Mouse (Mus musculus): Measurements from ENCODE around the gene Atp6v0b. TPM values are rescaled to one million over a fixed set of nuclear protein-coding genes. Genes with fewer than 3 reads are reported as not detected.

Atp6v0b gene
- polyA plus RNA-seq, 1 experiment from 2014 or later = 154 TPM

GRCm38 (mm10) chr4:117852152-117852868 lies 34.8 kb downstream of the Atp6v0b start:
- Histone ChIP-seq H3K27me3 (ENCODE audit: control insufficient read depth, insufficient read depth, low read length) (no peaks in the 10 kb centered on the region), H3K9me3 (replicated peaks; ENCODE audit: control insufficient read depth, low read length) (no peaks in the 10 kb centered on the region), H3K36me3 (replicated peaks; ENCODE audit: control insufficient read depth, insufficient read depth, low read depth, low read length) (no peaks in the 10 kb centered on the region), H3K9ac (replicated peaks; ENCODE audit: low read length) (no peak overlapping the region), H3K4me1 (ENCODE audit: control insufficient read depth, insufficient read depth, low read length) (no peaks in the 10 kb centered on the region), H3K4me2 (ENCODE audit: low read depth, low read length) (no peak overlapping the region), H3K27ac (replicated peaks; ENCODE audit: low read depth, low read length) (no peak overlapping the region), H3K4me3 (ENCODE audit: low read depth, low read length) (no peak overlapping the region)
- 82% methylated on average over 10 of the region's 10 CpGs for WGBS
- ATAC-seq (replicated peaks; ENCODE audit: insufficient number of reproducible peaks, low FRiP score, low TSS enrichment, low read depth) (no peak), DNase-seq (ENCODE audit: low spot score) (no peak)

GRCm38 (mm10) chr4:117850871-117851270 lies 36.3 kb downstream of the Atp6v0b start:
- H3K4me3 ChIP-seq (ENCODE audit: low read depth, low read length) = no peak overlapping the region
- no peaks in the 10 kb centered on the region for H3K36me3 ChIP-seq (replicated peaks; ENCODE audit: control insufficient read depth, insufficient read depth, low read depth, low read length)
- no peak overlapping the region for H3K9ac ChIP-seq (replicated peaks; ENCODE audit: low read length)
- no peaks in the 10 kb centered on the region for H3K4me1 ChIP-seq (ENCODE audit: control insufficient read depth, insufficient read depth, low read length)
- no peak overlapping the region for H3K27ac ChIP-seq (replicated peaks; ENCODE audit: low read depth, low read length)
- no peak overlapping the region for H3K4me2 ChIP-seq (ENCODE audit: low read depth, low read length)
- DNase-seq (ENCODE audit: low spot score) (no peak), ATAC-seq (replicated peaks; ENCODE audit: insufficient number of reproducible peaks, low FRiP score, low TSS enrichment, low read depth) (no peak)
- H3K9me3 ChIP-seq (replicated peaks; ENCODE audit: control insufficient read depth, low read length) = no peaks in the 10 kb centered on the region
- H3K27me3 ChIP-seq (ENCODE audit: control insufficient read depth, insufficient read depth, low read length) = no peaks in the 10 kb centered on the region
- WGBS = 72% methylated on average over 7 of the region's 7 CpGs

GRCm38 (mm10) chr4:117850176-117850575 lies 37.0 kb downstream of the Atp6v0b start:
- Histone ChIP-seq H3K4me3 (ENCODE audit: low read depth, low read length) (no peak overlapping the region), H3K9ac (replicated peaks; ENCODE audit: low read length) (no peak overlapping the region), H3K9me3 (replicated peaks; ENCODE audit: control insufficient read depth, low read length) (no peaks in the 10 kb centered on the region), H3K27ac (replicated peaks; ENCODE audit: low read depth, low read length) (no peak overlapping the region), H3K4me1 (ENCODE audit: control insufficient read depth, insufficient read depth, low read length) (no peaks in the 10 kb centered on the region), H3K36me3 (replicated peaks; ENCODE audit: control insufficient read depth, insufficient read depth, low read depth, low read length) (no peaks in the 10 kb centered on the region), H3K27me3 (ENCODE audit: control insufficient read depth, insufficient read depth, low read length) (no peaks in the 10 kb centered on the region), H3K4me2 (ENCODE audit: low read depth, low read length) (no peak overlapping the region)
- 86% methylated on average over 7 of the region's 7 CpGs for WGBS
- no peak for ATAC-seq (replicated peaks; ENCODE audit: insufficient number of reproducible peaks, low FRiP score, low TSS enrichment, low read depth)
- no peak for DNase-seq (ENCODE audit: low spot score)

- H3K9ac ChIP-seq (replicated peaks; ENCODE audit: low read length) = no peak overlapping the region
- H3K27ac ChIP-seq (replicated peaks; ENCODE audit: low read depth, low read length) = no peak overlapping the region
- no peak; the same call in 1 of the 2 replicates for ATAC-seq (replicated peaks; ENCODE audit: insufficient number of reproducible peaks, low FRiP score, low TSS enrichment, low read depth)
- no peak overlapping the region for H3K4me3 ChIP-seq (ENCODE audit: low read depth, low read length)
- no peak overlapping the region for H3K4me2 ChIP-seq (ENCODE audit: low read depth, low read length)
- 43% methylated on average over 5 of the region's 5 CpGs for WGBS
- H3K9me3 ChIP-seq (replicated peaks; ENCODE audit: control insufficient read depth, low read length) = no peaks in the 10 kb centered on the region
- H3K36me3 ChIP-seq (replicated peaks; ENCODE audit: control insufficient read depth, insufficient read depth, low read depth, low read length) = no peaks in the 10 kb centered on the region
- DNase-seq (ENCODE audit: low spot score) = no peak
- no peaks in the 10 kb centered on the region for H3K27me3 ChIP-seq (ENCODE audit: control insufficient read depth, insufficient read depth, low read length)
- no peaks in the 10 kb centered on the region for H3K4me1 ChIP-seq (ENCODE audit: control insufficient read depth, insufficient read depth, low read length)
Observed at GRCm38 (mm10) chr4:117849506-117849905, 37.6 kb downstream of the Atp6v0b start.

GRCm38 (mm10) chr4:117849063-117849462 lies 38.1 kb downstream of the Atp6v0b start:
- Histone ChIP-seq H3K9ac (replicated peaks; ENCODE audit: low read length) (no peak overlapping the region), H3K4me3 (ENCODE audit: low read depth, low read length) (no peak overlapping the region), H3K9me3 (replicated peaks; ENCODE audit: control insufficient read depth, low read length) (no peaks in the 10 kb centered on the region), H3K4me2 (ENCODE audit: low read depth, low read length) (no peak overlapping the region), H3K4me1 (ENCODE audit: control insufficient read depth, insufficient read depth, low read length) (no peaks in the 10 kb centered on the region), H3K36me3 (replicated peaks; ENCODE audit: control insufficient read depth, insufficient read depth, low read depth, low read length) (no peaks in the 10 kb centered on the region), H3K27ac (replicated peaks; ENCODE audit: low read depth, low read length) (no peak overlapping the region), H3K27me3 (ENCODE audit: control insufficient read depth, insufficient read depth, low read length) (no peaks in the 10 kb centered on the region)
- no peak for DNase-seq (ENCODE audit: low spot score)
- WGBS = 61% methylated on average over 17 of the region's 17 CpGs
- no peak for ATAC-seq (replicated peaks; ENCODE audit: insufficient number of reproducible peaks, low FRiP score, low TSS enrichment, low read depth)

DNA sequence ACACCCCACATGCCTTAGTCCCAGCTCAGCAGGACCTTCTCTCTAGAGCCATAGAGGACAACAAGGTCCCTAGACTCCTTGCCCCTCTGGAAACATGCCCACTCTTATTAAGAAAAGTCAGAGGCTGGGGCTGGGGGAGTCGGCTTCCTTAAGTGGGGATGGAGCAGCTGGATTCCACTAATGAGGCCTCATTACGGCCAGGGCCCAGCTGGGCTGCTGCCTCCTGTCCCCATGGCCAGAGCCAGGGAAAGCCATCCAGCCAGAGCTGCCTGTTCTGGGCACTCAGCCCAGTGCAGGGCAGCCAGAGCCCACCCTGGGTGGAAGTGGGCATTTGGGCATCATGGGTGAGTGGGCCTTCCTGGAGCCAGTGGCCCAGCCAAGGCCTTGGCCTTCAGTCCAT lies 40.1 kb downstream of the Atp6v0b start:
- WGBS = 46% methylated on average over 2 of the region's 2 CpGs
- no peak for DNase-seq (ENCODE audit: low spot score)

GRCm38 (mm10) chr4:117846261-117846660 lies 40.9 kb downstream of the Atp6v0b start:
- H3K4me1 ChIP-seq (ENCODE audit: control insufficient read depth, insufficient read depth, low read length) = no peaks in the 10 kb centered on the region
- no peaks in the 10 kb centered on the region for H3K36me3 ChIP-seq (replicated peaks; ENCODE audit: control insufficient read depth, insufficient read depth, low read depth, low read length)
- no peak overlapping the region for H3K27ac ChIP-seq (replicated peaks; ENCODE audit: low read depth, low read length)
- no peak overlapping the region for H3K4me2 ChIP-seq (ENCODE audit: low read depth, low read length)
- DNase-seq (ENCODE audit: low spot score) (no peak), ATAC-seq (replicated peaks; ENCODE audit: insufficient number of reproducible peaks, low FRiP score, low TSS enrichment, low read depth) (no peak)
- no peak overlapping the region for H3K9ac ChIP-seq (replicated peaks; ENCODE audit: low read length)
- H3K9me3 ChIP-seq (replicated peaks; ENCODE audit: control insufficient read depth, low read length) = no peaks in the 10 kb centered on the region
- no peak overlapping the region for H3K4me3 ChIP-seq (ENCODE audit: low read depth, low read length)
- no peaks in the 10 kb centered on the region for H3K27me3 ChIP-seq (ENCODE audit: control insufficient read depth, insufficient read depth, low read length)
- WGBS = 96% methylated on average over 4 of the region's 4 CpGs

More for the DNA sequence above, 40.1 kb downstream of the Atp6v0b start:
- Histone ChIP-seq H3K36me3 (replicated peaks; ENCODE audit: control insufficient read depth, insufficient read depth, low read depth, low read length) (no peaks in the 10 kb centered on the region), H3K4me3 (ENCODE audit: low read depth, low read length) (no peak overlapping the region), H3K27ac (replicated peaks; ENCODE audit: low read depth, low read length) (no peak overlapping the region), H3K27me3 (ENCODE audit: control insufficient read depth, insufficient read depth, low read length) (no peaks in the 10 kb centered on the region), H3K9me3 (replicated peaks; ENCODE audit: control insufficient read depth, low read length) (no peaks in the 10 kb centered on the region), H3K4me1 (ENCODE audit: control insufficient read depth, insufficient read depth, low read length) (no peaks in the 10 kb centered on the region), H3K4me2 (ENCODE audit: low read depth, low read length) (no peak overlapping the region), H3K9ac (replicated peaks; ENCODE audit: low read length) (no peak overlapping the region)
- no peak for ATAC-seq (replicated peaks; ENCODE audit: insufficient number of reproducible peaks, low FRiP score, low TSS enrichment, low read depth)

GRCm38 (mm10) chr4:117845316-117845715 lies 41.8 kb downstream of the Atp6v0b start:
- Histone ChIP-seq H3K4me3 (ENCODE audit: low read depth, low read length) (no peak overlapping the region), H3K9ac (replicated peaks; ENCODE audit: low read length) (no peak overlapping the region), H3K27me3 (ENCODE audit: control insufficient read depth, insufficient read depth, low read length) (no peaks in the 10 kb centered on the region), H3K4me1 (ENCODE audit: control insufficient read depth, insufficient read depth, low read length) (no peaks in the 10 kb centered on the region), H3K9me3 (replicated peaks; ENCODE audit: control insufficient read depth, low read length) (no peaks in the 10 kb centered on the region), H3K27ac (replicated peaks; ENCODE audit: low read depth, low read length) (no peak overlapping the region), H3K36me3 (replicated peaks; ENCODE audit: control insufficient read depth, insufficient read depth, low read depth, low read length) (no peaks in the 10 kb centered on the region), H3K4me2 (ENCODE audit: low read depth, low read length) (no peak overlapping the region)
- DNase-seq (ENCODE audit: low spot score) = no peak
- no peak for ATAC-seq (replicated peaks; ENCODE audit: insufficient number of reproducible peaks, low FRiP score, low TSS enrichment, low read depth)
- 84% methylated on average over 11 of the region's 11 CpGs for WGBS
